Mouse (Mus musculus): ENCODE results near the gene S100a7a.

DNA sequence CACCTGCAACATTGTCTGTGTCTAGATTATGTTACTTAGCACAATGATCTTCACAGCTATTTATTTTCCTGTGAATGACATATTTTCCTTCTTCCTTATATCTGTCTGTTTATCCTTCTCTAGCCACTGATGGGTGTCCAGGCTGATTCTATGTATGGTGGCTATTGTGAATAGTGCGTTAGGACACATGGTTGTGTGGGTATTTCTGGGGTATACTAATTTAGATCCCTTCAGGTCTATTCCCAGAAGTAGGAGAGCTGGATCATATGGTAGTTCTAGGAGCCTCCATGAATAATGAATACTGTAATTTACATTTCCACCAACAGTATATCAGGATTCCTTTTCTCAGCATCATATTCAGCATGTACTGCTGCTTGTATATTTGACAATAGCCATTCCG is 4.0 kb upstream of the S100a7a start:
- TF ChIP-seq TCF3 (IDR thresholded peaks at IDR 0.05; ENCODE audit: insufficient read length, low read depth) (no peak), REST (IDR thresholded peaks at IDR 0.05; ENCODE audit: insufficient read depth, insufficient read length) (no peak), CEBPB (IDR thresholded peaks at IDR 0.05; ENCODE audit: insufficient read depth, poor library complexity, severe bottlenecking) (no peak), POLR2A (IDR thresholded peaks at IDR 0.05; ENCODE audit: insufficient read length, low read depth) (no peak), POLR2AphosphoS2 (IDR thresholded peaks at IDR 0.05; ENCODE audit: insufficient read length, low read depth) (no peak), TCF12 (IDR thresholded peaks at IDR 0.05; ENCODE audit: insufficient read depth, poor library complexity, severe bottlenecking) (no peak), USF1 (IDR thresholded peaks at IDR 0.05; ENCODE audit: low read depth) (no peak), E2F4 (IDR thresholded peaks at IDR 0.05; ENCODE audit: insufficient read depth) (no peak), MYOD1 (IDR thresholded peaks at IDR 0.05; ENCODE audit: control insufficient read depth in 1 of 3, insufficient read length in 2 of 3, low read depth in 2 of 3) (no peak)
